Mouse (Mus musculus): ENCODE results near the gene Cyth4. TPM values are rescaled to one million over a fixed set of nuclear protein-coding genes. Genes with fewer than 3 reads are reported as not detected.

Gene Cyth4
- total RNA-seq, 4 experiments from 2014 or later = 9.1 to 26.0 (median 17.3) TPM

Other genes starting within 250 kb of the Cyth4 start
- gene Tex33, start 201.1 kb upstream of the Cyth4 start, total RNA-seq (2022) = not detected
- gene Tst, start 191.1 kb upstream of the Cyth4 start, total RNA-seq (2022) = 10 to 100 TPM; 33.6 to 37.8 (median 36.0) TPM
- 10 to 100 TPM; 31.4 to 38.1 (median 34.6) TPM for gene Mpst, start 190.6 kb upstream of the Cyth4 start, total RNA-seq (2022)
- gene Kctd17, start 168.5 kb upstream of the Cyth4 start, total RNA-seq (2022) = 100 to 1,000 TPM; 299 to 358 (median 333) TPM
- 1 to 10 TPM; 1.1 to 1.7 (median 1.2) TPM for gene Tmprss6, start 128.4 kb upstream of the Cyth4 start, total RNA-seq (2022)
- under 1 TPM; 0.26 to 0.94 (median 0.42) TPM for gene Il2rb, start 101.8 kb upstream of the Cyth4 start, total RNA-seq (2022)
- 1 to 10 TPM; 1.7 to 4.0 (median 2.0) TPM for gene C1qtnf6, start 65.6 kb upstream of the Cyth4 start, total RNA-seq (2022)
- 10 to 100 TPM; 16.2 to 23.4 (median 18.3) TPM for gene Sstr3, start 52.4 kb upstream of the Cyth4 start, total RNA-seq (2022)
- 1 to 10 TPM; 1.3 to 8.2 (median 4.9) TPM for gene Rac2, start 24.3 kb upstream of the Cyth4 start, total RNA-seq (2022)
- 100 to 1,000 TPM; 136 to 151 (median 145) TPM for gene Elfn2, start 121.7 kb downstream of the Cyth4 start, total RNA-seq (2022)
- 1 to 10 TPM; 4.2 to 8.9 (median 6.4) TPM for gene Mfng, start 176.4 kb downstream of the Cyth4 start, total RNA-seq (2022)
- 1 to 10 TPM; 4.9 to 5.4 (median 5.0) TPM for gene Card10, start 206.0 kb downstream of the Cyth4 start, total RNA-seq (2022)
- gene Cdc42ep1, start 245.6 kb downstream of the Cyth4 start, total RNA-seq (2022) = 10 to 100 TPM; 16.8 to 22.9 (median 20.1) TPM